Mouse (Mus musculus) limb, embryonic 14.5 days (tissue): Measurements from ENCODE around the gene Sim2. TPM values are rescaled to one million over a fixed set of nuclear protein-coding genes. Genes with fewer than 3 reads are reported as not detected.

Experiments used
- ATAC-seq: fragments of 200-750 bp; cut with Nextera tagmentation; 2 replicates; pipeline ENCODE4 v1.8.0; 2017; ENCODE audit warnings: low read depth, moderate number of reproducible peaks, moderate TSS enrichment; ENCODE audit not compliant: low FRiP score
- DNase-seq: peaks from one replicate; pipeline ENCODE4 v3.0.0-alpha.2; 2015; ENCODE audit warnings: low spot score
- H3K27ac ChIP-seq: fragments of 300-500 bp; sonication (generic); replicated peaks from 2 replicates; pipeline ENCODE4 v1.5.1; 2014; ENCODE audit warnings: low read depth, mild to moderate bottlenecking, low read length, moderate library complexity, mixed read lengths
- H3K27me3 ChIP-seq: fragments of 300-500 bp; sonication (generic); 2 replicates; pipeline ENCODE4 v1.6.1; 2014; ENCODE audit warnings: low read length, mixed read lengths; ENCODE audit not compliant: control insufficient read depth, insufficient read depth
- H3K36me3 ChIP-seq: fragments of 300-500 bp; sonication (generic); 2 replicates; pipeline ENCODE4 v1.6.1; 2014; ENCODE audit warnings: mild to moderate bottlenecking, low read length, moderate library complexity, mixed read lengths; ENCODE audit not compliant: control insufficient read depth, insufficient read depth
- H3K4me1 ChIP-seq: fragments of 300-500 bp; sonication (generic); 2 replicates; pipeline ENCODE4 v1.6.1; 2014; ENCODE audit warnings: antibody characterized with exemption, low read length, mixed read lengths; ENCODE audit not compliant: control insufficient read depth, insufficient read depth
- H3K4me2 ChIP-seq: fragments of 300-500 bp; sonication (generic); replicated peaks from 2 replicates; pipeline ENCODE4 v1.6.1; 2014; ENCODE audit warnings: low read depth, mild to moderate bottlenecking, low read length, moderate library complexity; ENCODE audit not compliant: severe bottlenecking
- H3K4me3 ChIP-seq: fragments of 300-500 bp; sonication (generic); replicated peaks from 2 replicates; pipeline ENCODE4 v1.5.1; 2014; ENCODE audit warnings: low read length
- H3K9ac ChIP-seq: fragments of 300-500 bp; sonication (generic); 2 replicates; pipeline ENCODE4 v1.6.1; 2014; ENCODE audit warnings: mild to moderate bottlenecking, low read depth, low read length, moderate library complexity; ENCODE audit not compliant: severe bottlenecking
- H3K9me3 ChIP-seq: fragments of 300-500 bp; sonication (generic); 2 replicates; pipeline ENCODE4 v1.6.1; 2016; ENCODE audit warnings: low read length; ENCODE audit not compliant: control insufficient read depth
- POLR2A ChIP-seq: fragments of 200-500 bp; IDR thresholded peaks from 2 replicates; pipeline ENCODE4 v1.8.0; 2012; ENCODE audit warnings: inconsistent platforms, mild to moderate bottlenecking, moderate library complexity, borderline replicate concordance; ENCODE audit not compliant: insufficient read depth, insufficient read length; ENCODE audit errors: extremely low read depth
- WGBS: fragments of 180-500 bp; shearing (Covaris S2); extraction: QIAGEN DNeasy Blood & Tissue Kit; methylation state at CpG from one replicate; pipeline ENCODE4 v1.1.7; 2014; 5-methylcytosine and 5-hydroxymethylcytosine counted together
- polyA plus RNA-seq, 2 experiments: library from polyadenylated mRNA; depleted of rRNA in 1 of 2; stranded (reverse) in 1 of 2; unstranded in 1 of 2; fragments of >200 nt; fragmentation: Nextera tagmentation in 1 of 2; extraction: Ambion mirVana in 1 of 2; gene quantifications; 2 replicates each; pipeline versions ENCODE4 v1.2.1 to v1.2.3; 2012 to 2014

Gene Sim2
- polyA plus RNA-seq, 2 experiments, result 1.4 to 5.9 TPM

DNA sequence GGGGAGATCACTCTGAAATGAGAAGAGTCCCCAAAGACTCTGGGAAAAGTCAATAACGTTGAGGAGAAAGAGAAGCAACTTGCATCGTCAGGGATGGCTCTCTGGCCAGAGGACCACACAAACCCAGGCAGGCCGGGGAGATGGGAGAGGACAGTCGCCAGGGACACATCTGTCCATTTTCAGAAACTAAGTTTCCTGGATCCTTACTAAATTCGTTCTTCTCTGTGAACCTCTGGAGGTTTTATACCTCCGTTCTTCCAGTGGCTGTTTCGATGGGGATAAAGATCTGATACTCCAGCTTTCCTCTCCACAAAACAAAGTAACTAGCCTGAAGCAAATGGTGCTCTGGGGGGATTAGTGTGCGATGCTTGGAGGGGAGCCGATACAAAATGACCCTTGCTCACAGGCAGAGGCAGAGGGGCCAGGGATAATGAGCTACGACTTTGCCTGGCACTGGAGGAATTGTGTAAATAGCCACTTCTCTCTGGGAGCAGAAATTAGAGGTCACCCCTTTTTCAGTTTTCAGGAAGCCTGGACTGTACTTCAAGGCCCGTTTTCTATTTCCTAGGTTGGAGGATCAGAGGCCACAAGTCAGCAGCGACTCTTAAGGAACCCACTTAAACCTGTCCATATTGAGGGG, 7.9 kb downstream of the Sim2 start:
- H3K9me3 ChIP-seq, result no peaks in the 10 kb centered on the region
- peaks cover 91% of the 10 kb centered on the region for H3K27me3 ChIP-seq
- H3K4me3 ChIP-seq, result no peak overlapping the region
- 0 out of 2 replicates have a peak, but pooled peaks cover 5% of the 10 kb centered on the region for H3K4me1 ChIP-seq
- no peak overlapping the region for H3K27ac ChIP-seq
- WGBS, result 2% methylated on average over 12 of the region's 12 CpGs
- no peaks in the 10 kb centered on the region for H3K36me3 ChIP-seq
- ATAC-seq (no peak), DNase-seq (no peak)
- no peak overlapping the region for H3K4me2 ChIP-seq
- H3K9ac ChIP-seq, result no peak overlapping the region
- no peak for TF ChIP-seq POLR2A

DNA sequence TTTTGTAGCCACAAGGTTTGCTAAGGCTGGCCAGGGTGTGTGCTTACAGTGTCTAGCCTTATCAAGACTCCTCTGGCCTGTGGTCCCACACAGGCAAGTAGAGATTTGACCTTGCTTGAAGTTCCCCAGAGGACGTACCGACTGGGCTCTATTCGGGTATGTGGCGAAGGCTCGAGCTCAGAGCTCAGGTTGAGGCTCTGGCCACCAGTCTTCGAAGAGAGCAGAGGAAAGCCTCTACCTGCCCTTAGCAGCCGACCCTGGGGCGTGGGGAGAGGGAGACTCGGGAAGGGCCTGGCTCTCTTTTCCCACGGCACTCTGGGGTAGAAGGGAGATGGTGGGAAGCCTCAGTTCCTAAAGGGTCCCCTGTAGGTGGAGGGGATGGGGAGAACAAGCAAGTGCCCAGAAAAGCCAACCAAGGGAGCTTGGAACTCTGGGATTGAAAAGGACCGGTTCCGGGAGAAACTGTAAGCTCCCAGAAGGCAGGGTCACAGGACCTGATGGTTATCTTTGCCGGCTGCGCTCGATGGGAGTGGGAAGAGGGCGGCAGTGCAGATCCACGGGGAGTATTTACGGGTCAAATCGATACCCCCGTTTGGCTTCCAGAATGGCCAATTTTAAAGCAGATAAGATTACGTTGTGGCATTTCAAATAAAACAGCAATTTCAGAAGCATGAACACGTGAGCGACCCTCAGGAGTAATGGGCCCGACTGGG, 8.6 kb downstream of the Sim2 start:
- Histone ChIP-seq H3K27ac (no peak overlapping the region), H3K4me2 (no peak overlapping the region), H3K4me3 (no peak overlapping the region), H3K9ac (no peak overlapping the region), H3K9me3 (no peaks in the 10 kb centered on the region), H3K4me1 (0 out of 2 replicates have a peak, but pooled peaks cover 5% of the 10 kb centered on the region), H3K27me3 (peaks cover 91% of the 10 kb centered on the region), H3K36me3 (no peaks in the 10 kb centered on the region)
- ATAC-seq (no peak), DNase-seq (no peak)
- no peak for TF ChIP-seq POLR2A
- 2% methylated on average over 24 of the region's 24 CpGs for WGBS

DNA sequence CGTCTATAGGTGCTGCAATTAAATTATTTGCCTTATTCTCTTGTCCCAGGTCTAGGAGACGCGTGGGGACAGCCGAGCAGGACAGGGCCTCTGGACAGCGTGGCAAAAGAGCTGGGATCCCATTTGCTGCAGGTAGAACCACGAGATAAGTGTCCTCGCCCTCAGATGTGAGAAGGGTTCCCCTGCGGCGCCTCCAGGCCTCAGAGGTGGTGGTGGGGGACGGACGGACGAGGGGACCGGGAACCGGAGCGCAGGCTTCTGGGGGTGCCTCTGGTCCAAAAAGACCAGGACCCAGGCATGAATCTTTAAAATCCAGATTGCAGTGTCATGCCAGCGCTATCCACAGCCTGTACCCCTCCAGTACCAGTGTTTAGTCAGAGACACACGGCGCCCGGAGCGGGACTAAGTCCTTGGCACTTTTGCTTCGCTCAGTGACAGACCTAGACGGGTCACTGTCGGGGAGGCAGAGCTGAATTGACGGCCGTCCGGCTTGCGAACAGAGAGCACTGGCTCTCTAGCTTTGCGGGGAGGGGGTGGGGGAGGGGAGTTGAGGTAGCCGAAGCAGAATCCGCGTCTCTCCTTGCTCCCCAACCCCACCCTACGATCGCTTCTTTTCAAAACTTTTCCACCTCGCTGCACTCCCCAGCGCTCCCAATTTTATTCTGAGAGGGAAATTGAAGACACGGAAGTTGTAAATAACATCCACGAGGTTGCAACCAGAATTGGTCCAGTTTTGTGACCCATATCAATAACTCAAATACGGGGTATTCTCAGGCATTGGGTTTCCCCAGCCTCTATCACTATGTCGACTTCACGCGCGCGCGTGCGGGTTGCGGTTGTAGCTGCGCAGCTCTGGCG, 9.7 kb downstream of the Sim2 start:
- Histone ChIP-seq H3K9ac (no peak overlapping the region), H3K27ac (no peak overlapping the region), H3K27me3 (peaks cover 82% of the 10 kb centered on the region), H3K4me2 (peak overlapping the region; percentile 13; the same call in 1 of the 2 replicates), H3K4me1 (0 out of 2 replicates have a peak, but pooled peaks cover 5% of the 10 kb centered on the region), H3K4me3 (0 out of 2 replicates have a peak overlapping the region, but pooled peaks have one; percentile 1), H3K9me3 (no peaks in the 10 kb centered on the region), H3K36me3 (no peaks in the 10 kb centered on the region)
- 2% methylated on average over 48 of the region's 48 CpGs for WGBS
- DNase-seq, result no peak
- no peak for ATAC-seq
- no peak for TF ChIP-seq POLR2A

DNA sequence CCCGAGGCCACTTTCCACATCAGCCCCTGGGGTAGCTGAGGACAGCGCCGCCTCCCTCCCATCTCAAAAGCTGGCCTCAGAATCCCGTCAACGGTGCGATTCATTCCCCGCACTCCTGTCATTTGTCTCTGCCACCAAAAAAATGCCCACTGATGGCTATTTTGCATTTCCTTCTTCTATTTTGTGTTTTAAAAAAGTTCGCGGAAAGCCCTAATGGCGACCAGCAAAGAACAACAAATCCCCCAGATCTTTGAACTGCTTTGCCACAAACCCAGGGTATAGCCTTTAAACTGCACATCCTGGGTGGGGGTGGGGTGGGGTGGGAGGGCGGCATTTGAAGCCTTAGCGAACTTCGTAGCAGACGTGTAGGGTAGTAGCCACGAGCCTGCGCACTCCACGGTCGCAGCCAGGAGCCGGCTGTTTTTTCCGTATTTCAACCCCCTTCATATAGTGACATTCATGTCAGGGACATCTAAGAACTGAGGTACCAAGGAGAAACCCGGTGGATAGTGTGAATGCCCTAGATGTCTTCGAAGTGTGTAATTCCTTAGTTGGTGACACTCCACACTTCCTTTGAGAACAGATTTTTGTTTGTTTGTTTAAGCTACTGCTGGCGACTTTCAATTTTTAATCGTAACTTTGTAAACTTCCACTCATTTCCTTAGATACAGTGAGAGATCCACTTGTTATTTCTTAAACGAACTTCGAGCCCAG, 10.5 kb downstream of the Sim2 start:
- Histone ChIP-seq H3K9ac (no peak overlapping the region), H3K27me3 (peaks cover 78% of the 10 kb centered on the region), H3K4me1 (0 out of 2 replicates have a peak, but pooled peaks cover 5% of the 10 kb centered on the region), H3K9me3 (no peaks in the 10 kb centered on the region), H3K4me3 (0 out of 2 replicates have a peak overlapping the region, but pooled peaks have one; percentile 4), H3K27ac (no peak overlapping the region), H3K4me2 (peak overlapping the region; percentile 13; the same call in 1 of the 2 replicates), H3K36me3 (no peaks in the 10 kb centered on the region)
- WGBS, result 2% methylated on average over 26 of the region's 26 CpGs
- no peak for TF ChIP-seq POLR2A
- no peak for ATAC-seq
- DNase-seq, result no peak
